Mouse (Mus musculus): ENCODE measurements around the gene 1700016D06Rik. TPM values are rescaled to one million over a fixed set of nuclear protein-coding genes. Genes with fewer than 3 reads are reported as not detected.

The 1700016D06Rik gene
- total RNA-seq, 2 experiments from 2014 or later: not detected

- DNase-seq (ENCODE audit: low spot score in 2 of 2): peak; percentile 91 to 95
Measured at GRCm38 (mm10) chr8:11635611-11636081, 65.2 kb downstream of the 1700016D06Rik start, which contains the start of gene Ankrd10. Ankrd10 (minus strand) TSS chr8:11635757.

DNA sequence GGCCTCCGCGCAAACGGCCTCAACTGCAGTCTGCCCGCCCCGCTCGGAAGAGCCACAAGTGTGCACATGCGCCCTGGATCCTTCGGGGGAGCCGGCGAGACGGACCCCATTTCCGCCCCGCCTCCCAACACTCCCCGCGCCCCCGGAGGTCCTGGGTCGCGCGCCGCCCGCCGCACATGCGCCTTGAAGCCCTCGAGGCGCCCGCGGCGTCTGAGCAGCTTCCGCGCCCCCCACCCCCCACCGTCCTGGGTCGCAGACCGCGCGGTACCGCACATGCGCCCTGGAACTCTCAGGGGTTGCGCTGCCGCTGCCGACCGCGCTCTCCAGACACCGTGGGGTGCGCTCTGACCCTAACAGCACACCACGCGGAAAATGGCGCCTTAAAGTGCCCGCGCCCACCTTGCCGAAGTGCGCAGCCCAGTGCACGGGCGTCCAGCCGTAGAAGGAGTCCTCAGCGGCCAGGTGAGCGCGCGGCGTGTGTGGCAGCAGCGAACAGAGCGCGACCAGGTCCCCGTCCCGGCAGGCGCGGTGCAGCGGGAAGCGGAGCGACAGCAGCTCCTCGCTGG, 65.8 kb downstream of the 1700016D06Rik start:
- DNase-seq (ENCODE audit: low spot score in 2 of 2): peak; percentile 71 to 85

DNA sequence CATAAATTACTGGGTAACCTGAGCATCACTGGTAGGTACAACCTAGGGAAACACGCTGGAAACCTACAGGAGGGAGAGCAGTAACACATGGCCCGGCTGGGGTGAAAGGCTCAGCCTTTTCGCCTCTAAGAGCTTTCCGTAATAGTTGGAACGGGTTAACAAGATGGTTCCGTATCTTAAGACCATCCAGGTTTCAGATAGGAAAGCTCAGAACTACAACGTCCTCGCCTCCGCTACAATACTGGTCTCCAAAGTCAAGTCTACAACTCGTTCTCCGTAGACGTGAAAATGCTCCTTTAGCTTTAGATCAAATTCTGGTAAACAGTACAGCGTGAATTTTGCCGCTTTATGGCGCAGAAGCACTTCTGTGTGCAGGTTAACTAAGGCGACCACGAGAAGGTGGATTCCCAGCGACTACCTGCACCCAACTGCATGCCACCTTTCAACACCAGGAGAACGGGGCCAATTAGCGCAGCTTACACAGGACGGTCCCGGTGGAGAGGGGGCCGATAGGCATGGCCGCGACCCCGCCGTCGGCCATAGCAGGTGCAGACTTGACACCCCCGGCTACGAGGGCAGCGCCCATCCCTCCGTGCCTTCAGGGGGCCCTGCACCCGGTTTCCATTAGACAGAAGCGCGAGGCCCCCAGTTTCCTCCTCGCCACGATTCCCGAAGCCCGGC, 66.4 kb downstream of the 1700016D06Rik start:
- DNase-seq (ENCODE audit: low spot score in 2 of 2): no peak

- no peak for DNase-seq (ENCODE audit: low spot score in 2 of 2)
Measured at GRCm38 (mm10) chr8:11633414-11633813, 67.4 kb downstream of the 1700016D06Rik start.

- DNase-seq (ENCODE audit: low spot score in 2 of 2): no peak
Measured at GRCm38 (mm10) chr8:11632406-11632805, 68.5 kb downstream of the 1700016D06Rik start.

DNA sequence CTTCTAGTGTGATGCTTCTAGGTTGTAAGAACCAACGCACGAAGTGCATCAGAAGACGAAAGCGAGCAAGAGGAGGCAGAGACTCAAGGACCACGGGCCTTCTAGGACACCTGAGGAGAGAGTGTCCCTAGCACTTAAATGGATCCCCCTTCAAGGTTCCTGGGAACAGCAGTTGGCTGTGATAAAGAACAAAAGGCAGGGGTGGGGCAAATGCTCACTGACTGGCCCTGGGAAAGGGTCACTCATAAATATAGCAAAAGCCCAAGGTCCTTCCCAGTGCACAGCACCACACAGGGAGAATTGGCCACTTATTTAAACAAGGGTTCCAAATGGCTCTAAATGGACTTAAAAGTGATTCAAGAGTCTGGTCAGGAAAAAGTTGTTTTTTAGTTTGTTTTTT, 71.7 kb downstream of the 1700016D06Rik start:
- no peak for DNase-seq (ENCODE audit: low spot score in 2 of 2)

DNA sequence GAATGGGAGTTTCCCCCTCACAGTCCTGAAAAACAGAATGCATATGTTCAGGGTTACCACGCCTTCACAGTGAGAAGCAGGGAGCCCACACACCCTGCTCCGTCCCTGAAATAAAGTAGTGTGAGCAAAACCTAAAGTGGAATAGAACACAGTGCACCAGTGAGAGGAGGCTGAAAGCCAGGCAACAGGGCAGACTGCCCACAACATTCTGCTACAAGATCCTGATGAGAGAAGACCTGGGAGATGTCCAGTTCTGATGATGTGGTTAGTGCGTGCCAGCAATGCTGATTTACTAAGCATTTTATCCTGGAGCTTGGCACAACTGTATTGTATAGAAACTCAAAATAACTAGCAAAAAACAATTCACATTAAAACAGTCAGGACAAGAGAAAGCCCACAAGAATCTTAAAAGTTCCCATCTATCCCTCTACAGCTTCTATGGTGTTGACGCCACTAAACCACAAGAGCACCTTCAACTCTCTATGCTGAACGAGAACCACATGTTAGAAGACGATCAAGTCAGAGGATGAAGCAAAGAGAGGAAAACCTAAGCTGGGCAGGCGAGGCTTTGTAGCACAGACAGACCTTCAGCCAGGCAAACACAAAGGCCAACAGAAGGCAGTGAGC, 72.2 kb downstream of the 1700016D06Rik start:
- peak; percentile 64 to 77 for DNase-seq (ENCODE audit: low spot score in 2 of 2)

DNA sequence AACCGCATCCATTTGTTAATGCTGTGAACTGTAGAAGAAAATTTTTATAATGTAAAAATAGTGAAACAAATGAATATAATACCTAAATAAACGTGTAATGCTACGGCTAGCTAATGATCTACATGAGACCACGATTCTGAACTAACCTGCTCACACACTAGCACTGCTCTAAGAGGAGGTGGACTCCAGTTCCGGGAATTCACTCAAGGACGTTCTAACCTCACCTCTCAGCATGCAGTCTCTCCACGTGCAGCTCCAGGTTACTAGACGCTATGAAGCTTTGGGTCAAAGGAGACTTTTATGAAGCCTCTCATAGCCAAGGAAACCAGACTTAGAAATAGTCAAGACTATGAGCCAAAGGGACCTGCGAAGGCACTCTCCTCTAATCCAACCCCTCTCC, 73.1 kb downstream of the 1700016D06Rik start:
- no peak for DNase-seq (ENCODE audit: low spot score in 2 of 2)

DNA sequence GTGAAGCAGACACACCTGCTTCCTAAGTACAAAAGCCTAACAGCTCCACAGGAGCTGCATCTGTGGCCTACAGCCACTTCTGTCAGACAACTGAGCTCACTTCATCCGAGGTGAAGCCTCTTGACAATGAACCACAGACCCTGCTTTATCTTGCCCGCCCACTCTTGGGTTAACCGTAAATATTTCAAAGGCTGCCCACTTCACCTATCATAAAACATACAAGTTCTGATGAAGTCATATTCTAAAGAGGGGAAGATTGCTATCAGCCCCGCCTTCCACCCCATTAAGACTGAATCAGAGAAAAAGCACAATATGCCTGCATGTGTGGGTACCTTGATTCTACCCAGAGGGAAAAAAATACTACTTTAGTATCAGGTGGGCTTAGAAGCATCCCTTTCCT, 75.8 kb downstream of the 1700016D06Rik start:
- no peak for DNase-seq (ENCODE audit: low spot score in 2 of 2)

DNA sequence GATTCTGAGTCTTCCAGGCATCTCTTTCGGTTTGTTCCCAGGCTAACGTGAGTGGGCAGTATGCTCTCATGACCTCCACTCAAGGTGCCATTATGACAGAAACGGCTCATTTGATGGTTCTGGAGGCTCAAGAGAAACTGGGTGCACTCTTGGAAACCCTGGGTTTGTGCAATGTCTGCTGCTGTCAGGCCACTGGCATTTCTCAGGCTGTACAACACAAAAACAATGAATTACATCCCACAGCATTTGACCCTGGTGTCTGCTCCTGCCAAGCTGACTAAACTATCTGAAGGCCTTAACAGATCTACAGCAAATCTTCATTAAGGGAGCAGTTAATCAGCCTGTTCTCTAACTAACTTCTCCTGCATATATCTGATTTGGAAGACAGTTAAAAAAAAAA, 81.8 kb downstream of the 1700016D06Rik start:
- DNase-seq (ENCODE audit: low spot score in 2 of 2): no peak

- DNase-seq (ENCODE audit: low spot score in 2 of 2): no peak
Measured at GRCm38 (mm10) chr8:11618063-11618462, 82.8 kb downstream of the 1700016D06Rik start.

- DNase-seq (ENCODE audit: low spot score in 2 of 2): peak; percentile 44 to 67
Measured at GRCm38 (mm10) chr8:11616294-11616693, 84.6 kb downstream of the 1700016D06Rik start.

DNA sequence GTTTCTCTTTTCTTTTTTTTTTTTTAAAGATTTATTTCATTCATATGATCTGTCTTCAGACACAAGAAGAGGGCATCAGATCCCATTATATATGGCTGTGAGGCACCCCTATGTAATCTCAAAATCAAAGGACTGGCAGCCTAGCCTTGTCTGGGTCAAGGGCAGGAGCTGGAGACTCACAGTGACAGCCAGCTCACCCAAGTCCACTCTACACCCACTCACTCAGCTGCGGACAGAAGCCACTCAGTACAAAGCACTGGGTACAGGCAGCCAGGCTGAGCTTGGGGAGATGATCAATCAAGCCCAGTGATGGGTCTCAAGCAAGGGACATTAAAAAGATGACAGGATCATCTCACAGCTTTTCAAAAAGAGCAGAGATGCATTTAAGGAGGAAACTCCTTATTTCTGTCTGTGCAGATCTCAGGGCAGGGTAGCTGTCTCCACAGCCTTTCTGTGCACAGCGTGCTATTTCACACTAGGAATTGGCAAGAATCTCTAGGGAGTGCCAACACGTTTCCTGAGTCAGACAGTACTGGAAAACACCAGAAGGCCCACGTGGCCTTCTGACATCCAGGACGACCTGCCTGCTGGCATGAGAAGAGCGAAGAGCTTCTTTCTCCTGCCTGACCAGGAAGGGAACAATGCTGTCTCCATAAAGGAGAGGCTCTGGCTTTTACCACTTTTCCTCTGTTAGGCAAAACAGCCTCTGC, 86.6 kb downstream of the 1700016D06Rik start:
- DNase-seq (ENCODE audit: low spot score in 2 of 2): no peak

DNA sequence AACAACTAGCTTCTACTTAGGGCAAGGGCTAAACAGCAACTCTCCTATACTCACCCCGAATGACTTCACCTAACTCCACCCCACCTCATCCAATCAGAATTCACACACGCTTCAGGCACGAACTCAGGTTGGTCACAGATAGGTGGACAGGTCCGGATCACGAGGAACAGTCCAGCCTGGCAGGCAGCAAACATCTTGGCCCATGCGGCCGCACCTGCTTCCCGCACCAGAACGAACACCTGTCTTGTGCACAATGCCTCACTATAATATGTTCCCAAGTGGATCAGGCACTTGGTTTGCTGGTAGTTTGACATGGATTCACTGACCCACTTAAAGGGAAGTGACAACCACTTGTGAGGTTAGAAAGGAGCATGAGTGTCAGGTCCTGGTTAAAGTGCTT, 92.0 kb downstream of the 1700016D06Rik start:
- no peak for DNase-seq (ENCODE audit: low spot score in 2 of 2)

Small RNA genes within 50 kb of the gene (microRNA-seq; reads per million reads assigned to microRNA genes)
- gene Mir7238: 1.7 to 2.1 reads per million in 2 experiments

Other genes starting within 250 kb of the 1700016D06Rik start
- under 1 TPM; 0.40 to 0.44 TPM for gene Rab20, start 222.4 kb downstream of the 1700016D06Rik start, total RNA-seq (2021)
- gene Naxd, start 203.6 kb downstream of the 1700016D06Rik start, total RNA-seq (2021): 10 to 100 TPM; 54.2 to 55.2 TPM
- gene Cars2, start 150.3 kb downstream of the 1700016D06Rik start, total RNA-seq (2021): 10 to 100 TPM; 19.9 to 21.5 TPM
- gene Ing1, start 145.5 kb downstream of the 1700016D06Rik start, total RNA-seq (2021): 10 to 100 TPM; 55.5 to 63.1 TPM
- 10 to 100 TPM; 50.1 to 52.4 TPM for gene Ankrd10, start 65.3 kb downstream of the 1700016D06Rik start, total RNA-seq (2021)
- gene Arhgef7, start 26.7 kb upstream of the 1700016D06Rik start, total RNA-seq (2021): 100 to 1,000 TPM; 116 to 119 TPM
- gene Tex29, start 139.4 kb upstream of the 1700016D06Rik start, total RNA-seq (2021): not detected